Mouse (Mus musculus): ENCODE measurements around the gene Cdk6.

- TF ChIP-seq POLR2A (IDR thresholded peaks at IDR 0.05; ENCODE audit: control insufficient read depth, extremely low read depth, insufficient read depth, low read length, poor library complexity): no peak
- TF ChIP-seq CTCF (IDR thresholded peaks at IDR 0.05; ENCODE audit: borderline replicate concordance, control insufficient read depth, extremely low read depth, insufficient read depth, low read length, poor library complexity): no peak
These were observed 136.4 kb downstream of the Cdk6 start for GRCm38 (mm10) chr5:3477711-3478110.

Measured in thymus, adult 2 months (tissue).